Mouse (Mus musculus) embryonic fibroblast, embryonic 13.5 days (primary cell): ENCODE data around the gene Rtbdn. TPM values are rescaled to one million over a fixed set of nuclear protein-coding genes. Genes with fewer than 3 reads are reported as not detected.

Experiments
- H3K27ac ChIP-seq: 2 replicates; pipeline ENCODE4 v1.5.1; 2012; ENCODE audit warnings: low read length, control low read depth, inconsistent platforms; ENCODE audit not compliant: insufficient read depth
- H3K4me1 ChIP-seq: 2 replicates; pipeline ENCODE4 v1.6.1; 2011; ENCODE audit warnings: low read length; ENCODE audit not compliant: control insufficient read depth, insufficient read depth
- H3K4me3 ChIP-seq: 2 replicates; pipeline ENCODE4 v1.5.1; 2011; ENCODE audit warnings: mild to moderate bottlenecking, control low read depth, low read length; ENCODE audit not compliant: insufficient read depth
- CTCF ChIP-seq: IDR thresholded peaks from 2 replicates; pipeline ENCODE4 v1.5.1; 2011; ENCODE audit warnings: mild to moderate bottlenecking, control low read depth, low read length, moderate library complexity, borderline replicate concordance; ENCODE audit not compliant: insufficient read depth
- POLR2A ChIP-seq: IDR thresholded peaks from 2 replicates; pipeline ENCODE4 v1.6.1; 2011; ENCODE audit warnings: low read depth, mild to moderate bottlenecking, control low read depth, low read length, moderate library complexity
- polyA plus RNA-seq: library from polyadenylated mRNA; stranded (reverse); fragments of >200 nt; gene quantifications from 2 replicates; pipeline ENCODE4 v1.2.4, GENCODE M21; 2011; ENCODE audit warnings: low read depth; ENCODE audit not compliant: missing spikeins, insufficient read length

The Rtbdn gene
- polyA plus RNA-seq, 1 experiment = not detected

GRCm38 (mm10) chr8:84976763-84977434, 30.1 kb downstream of the Rtbdn start:
- TF ChIP-seq POLR2A = no peak
- TF ChIP-seq CTCF = no peak
- Histone ChIP-seq H3K4me1 (peaks cover 8% of the 10 kb centered on the region), H3K4me3 (peak overlapping the region; percentile 88), H3K27ac (peak overlapping the region; percentile 90)

GRCm38 (mm10) chr8:84977435-84978247, 30.9 kb downstream of the Rtbdn start:
- H3K27ac ChIP-seq = peak overlapping the region; percentile 90
- H3K4me1 ChIP-seq = peaks cover 8% of the 10 kb centered on the region
- peak; percentile 48 for TF ChIP-seq POLR2A
- no peak for TF ChIP-seq CTCF
- H3K4me3 ChIP-seq = peak overlapping the region; percentile 88

GRCm38 (mm10) chr8:84978248-84978940, 31.6 kb downstream of the Rtbdn start, which contains the start of gene Junb:
Junb (minus strand) TSS chr8:84978718.
- H3K27ac ChIP-seq = peak within 1 kb of the TSS; percentile 90
- H3K4me3 ChIP-seq = peak within 1 kb of the TSS; percentile 88
- TF ChIP-seq POLR2A = peak; percentile 100
- no peak for TF ChIP-seq CTCF
- H3K4me1 ChIP-seq = peaks cover 8% of the 10 kb centered on the region

- peak overlapping the region; percentile 1 for H3K4me3 ChIP-seq
- peaks cover 13% of the 10 kb centered on the region for H3K4me1 ChIP-seq
- no peak for TF ChIP-seq CTCF
- no peak for TF ChIP-seq POLR2A
- H3K27ac ChIP-seq = peak overlapping the region; percentile 94
Measured at GRCm38 (mm10) chr8:84979599-84980421, 33.0 kb downstream of the Rtbdn start.

GRCm38 (mm10) chr8:84980622-84981358, 34.0 kb downstream of the Rtbdn start:
- peak; percentile 41; the same call in 1 of the 2 replicates for TF ChIP-seq POLR2A
- no peak for TF ChIP-seq CTCF
- peaks cover 13% of the 10 kb centered on the region for H3K4me1 ChIP-seq
- H3K4me3 ChIP-seq = no peak overlapping the region
- peak overlapping the region; percentile 94 for H3K27ac ChIP-seq

GRCm38 (mm10) chr8:84981644-84982498, 35.1 kb downstream of the Rtbdn start:
- peaks cover 18% of the 10 kb centered on the region for H3K4me1 ChIP-seq
- TF ChIP-seq CTCF (no peak), POLR2A (no peak)
- peak overlapping the region; percentile 94 for H3K27ac ChIP-seq
- H3K4me3 ChIP-seq = no peak overlapping the region

GRCm38 (mm10) chr8:84982499-84983011, 35.8 kb downstream of the Rtbdn start:
- H3K4me3 ChIP-seq = no peak overlapping the region
- H3K27ac ChIP-seq = no peak overlapping the region
- H3K4me1 ChIP-seq = peaks cover 20% of the 10 kb centered on the region
- TF ChIP-seq POLR2A (no peak), CTCF (no peak)

GRCm38 (mm10) chr8:84984294-84985048, 37.7 kb downstream of the Rtbdn start:
- H3K4me3 ChIP-seq = 0 out of 2 replicates have a peak overlapping the region, but pooled peaks have one; percentile 11
- TF ChIP-seq POLR2A (no peak), CTCF (no peak)
- peak overlapping the region; percentile 94 for H3K27ac ChIP-seq
- H3K4me1 ChIP-seq = peaks cover 30% of the 10 kb centered on the region
